Mouse (Mus musculus): ENCODE measurements around the gene Oaf.

Oaf gene

GRCm38 (mm10) chr9:43225481-43225880 is 14.2 kb downstream of the Oaf start:
- CTCF ChIA-PET = no interaction called here

GRCm38 (mm10) chr9:43224771-43225355 is 14.8 kb downstream of the Oaf start:
- CTCF ChIA-PET = no interaction called here

- CTCF ChIA-PET = no interaction called here
Measured at GRCm38 (mm10) chr9:43222429-43222715, 17.3 kb downstream of the Oaf start.

GRCm38 (mm10) chr9:43221643-43222428 is 17.9 kb downstream of the Oaf start:
- CTCF ChIA-PET = interaction anchor here (0.5 to 1.5 kb wide), 2 partner anchors 53 to 62 kb away, joined by 8 to 9 read pairs; no protein-coding TSS in a partner anchor

GRCm38 (mm10) chr9:43210771-43211450 is 28.8 kb downstream of the Oaf start:
- CTCF ChIA-PET = interaction anchor here (1.2 kb wide), 1 partner anchor 69 kb away, joined by 3 read pairs; no protein-coding TSS in a partner anchor

- CTCF ChIA-PET = interaction anchor here (1.2 kb wide), 1 partner anchor 69 kb away, joined by 3 read pairs; no protein-coding TSS in a partner anchor
Measured at GRCm38 (mm10) chr9:43210190-43210682, 29.5 kb downstream of the Oaf start, which contains the start of gene Pou2f3. Gene Pou2f3 (minus strand): TSS chr9:43210369.

GRCm38 (mm10) chr9:43206022-43206390 is 33.7 kb downstream of the Oaf start:
- CTCF ChIA-PET = no interaction called here

- CTCF ChIA-PET = no interaction called here
Measured at GRCm38 (mm10) chr9:43205343-43206021, 34.2 kb downstream of the Oaf start.

- CTCF ChIA-PET = no interaction called here
Measured at GRCm38 (mm10) chr9:43200212-43200611, 39.5 kb downstream of the Oaf start.

GRCm38 (mm10) chr9:43194001-43194400 is 45.7 kb downstream of the Oaf start:
- CTCF ChIA-PET = no interaction called here

- CTCF ChIA-PET = no interaction called here
Measured at GRCm38 (mm10) chr9:43191561-43191960, 48.1 kb downstream of the Oaf start.

GRCm38 (mm10) chr9:43189021-43189356 is 50.7 kb downstream of the Oaf start:
- CTCF ChIA-PET = no interaction called here

GRCm38 (mm10) chr9:43188309-43189020 is 51.2 kb downstream of the Oaf start:
- CTCF ChIA-PET = no interaction called here

GRCm38 (mm10) chr9:43179614-43180013 is 60.1 kb downstream of the Oaf start:
- CTCF ChIA-PET = no interaction called here

GRCm38 (mm10) chr9:43178172-43178571 is 61.5 kb downstream of the Oaf start:
- CTCF ChIA-PET = no interaction called here
